Mouse (Mus musculus): ENCODE data around the gene Fcgr1.
"Not testable (repeated sequence)": the region's sequence is repeated elsewhere in the genome, so short reads cannot be mapped to it uniquely, and the experiment has no call there.

Fcgr1 gene

GRCm38 (mm10) chr3:96247356-96248140, 46.2 kb downstream of the Fcgr1 start:
- DNase-seq = peak; percentile 38

- DNase-seq = not testable (repeated sequence)
These were observed 47.3 kb downstream of the Fcgr1 start, which contains the start of gene Hist2h3c1 for GRCm38 (mm10) chr3:96246427-96246856. Gene Hist2h3c1, plus strand, starts transcription at chr3:96246685.

DNA sequence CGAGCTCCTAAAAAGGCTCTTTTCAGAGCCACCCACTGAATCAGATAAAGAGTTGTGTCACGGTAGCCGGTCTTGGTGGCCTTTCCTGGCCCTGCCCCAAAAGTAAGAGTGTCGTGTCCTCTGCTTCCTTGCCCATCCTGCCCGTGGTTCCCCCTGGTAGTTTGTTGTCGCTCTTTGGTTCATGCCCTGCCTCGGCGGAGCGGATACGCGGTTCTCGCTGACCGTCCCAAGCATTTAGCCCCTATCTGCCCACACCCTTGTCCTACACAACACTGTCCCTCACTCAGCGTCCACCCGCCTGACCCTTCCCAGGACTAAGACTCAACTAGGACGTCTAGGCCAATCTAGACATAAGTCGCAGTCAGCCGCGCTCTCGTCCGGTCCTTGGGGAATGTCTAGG, 47.8 kb downstream of the Fcgr1 start:
- DNase-seq = not testable (repeated sequence)

DNA sequence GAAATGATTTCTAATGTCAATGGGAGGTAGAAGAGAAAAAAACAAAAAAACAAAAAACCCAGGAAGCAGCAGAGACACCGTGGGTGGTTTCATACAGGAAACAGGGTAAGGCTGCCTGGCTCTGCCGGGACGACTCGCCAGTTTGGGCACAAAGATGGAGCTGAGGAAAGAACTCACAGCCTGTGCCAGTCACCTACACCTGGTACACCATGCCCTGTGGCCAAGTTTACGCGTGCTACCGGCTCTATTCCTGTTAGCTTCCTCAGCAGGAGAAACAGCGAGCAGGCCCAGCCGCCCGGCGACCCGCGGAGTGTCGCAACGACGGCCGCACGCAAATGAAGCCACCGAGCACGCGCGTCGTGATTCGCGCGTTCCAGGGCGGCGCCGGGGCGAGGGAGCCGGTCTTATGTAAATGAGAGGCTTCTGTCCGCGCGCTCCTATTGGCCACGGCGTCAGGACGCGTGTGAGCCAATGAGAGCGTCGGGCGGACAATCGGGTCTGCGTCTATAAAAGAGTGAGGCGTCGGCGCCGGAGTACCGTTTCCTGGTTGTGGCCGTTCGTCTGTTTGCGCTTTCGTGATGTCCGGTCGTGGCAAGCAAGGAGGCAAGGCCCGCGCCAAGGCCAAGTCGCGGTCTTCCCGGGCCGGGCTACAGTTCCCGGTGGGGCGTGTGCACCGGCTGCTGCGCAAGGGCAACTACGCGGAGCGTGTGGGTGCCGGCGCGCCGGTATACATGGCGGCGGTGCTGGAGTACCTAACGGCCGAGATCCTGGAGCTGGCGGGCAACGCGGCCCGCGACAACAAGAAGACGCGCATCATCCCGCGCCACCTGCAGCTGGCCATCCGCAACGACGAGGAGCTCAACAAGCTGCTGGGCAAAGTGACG, 48.5 kb downstream of the Fcgr1 start, which contains the start of gene Hist2h2aa1:
Hist2h2aa1 (plus strand) TSS at position 495 of the 884 bp plus-strand sequence.
- DNase-seq = peak; percentile 83

DNA sequence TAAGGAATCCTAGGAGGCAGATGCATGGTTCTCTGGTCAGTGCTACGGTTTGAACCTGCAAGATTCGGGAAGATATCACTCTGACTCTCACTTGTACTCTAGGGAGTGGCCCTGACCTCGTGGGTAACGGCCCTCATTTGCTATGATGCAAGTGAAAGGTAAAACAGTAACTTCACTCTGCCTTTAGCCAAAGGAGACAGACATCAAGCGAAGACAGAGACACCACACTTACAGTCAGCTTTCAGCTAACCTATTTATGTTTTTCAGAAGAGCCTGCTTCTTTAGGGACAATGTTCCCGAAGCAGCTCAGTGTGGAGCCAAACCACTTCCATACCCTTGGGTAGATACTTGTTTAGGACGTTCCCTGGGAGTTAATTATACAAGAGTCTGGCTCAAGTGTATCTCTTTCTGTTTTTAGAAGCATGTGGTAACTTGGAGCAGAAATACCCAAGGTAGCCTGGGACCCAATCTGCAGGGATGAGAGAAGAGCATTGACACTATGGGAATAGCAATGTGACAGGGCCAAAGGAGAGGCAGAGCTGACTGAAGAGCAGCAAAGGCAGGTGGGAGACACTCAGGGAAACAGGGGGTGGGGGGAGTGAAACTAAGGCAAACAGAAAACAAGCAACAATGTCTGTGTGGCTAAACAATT, 49.7 kb downstream of the Fcgr1 start:
- peak; percentile 44 for DNase-seq

DNA sequence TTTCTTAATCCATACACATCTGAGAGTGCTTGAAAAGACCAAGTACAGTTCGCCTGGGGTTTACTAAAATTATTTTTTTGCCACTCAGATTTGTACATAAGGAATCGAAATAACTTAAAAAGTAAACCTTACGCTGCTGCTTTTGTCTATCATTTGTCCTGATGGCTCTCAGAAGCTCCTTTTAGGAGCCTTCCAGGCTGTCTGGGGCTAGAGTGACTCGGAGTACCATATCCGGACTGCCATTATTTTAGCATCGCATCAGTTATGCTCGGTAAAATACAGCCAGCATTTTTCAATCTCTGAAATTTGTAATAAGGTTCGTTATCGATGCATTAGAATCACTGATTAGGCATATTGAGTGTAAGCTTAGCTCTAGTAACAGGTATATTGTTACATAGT, 53.0 kb downstream of the Fcgr1 start:
- DNase-seq = no peak

DNA sequence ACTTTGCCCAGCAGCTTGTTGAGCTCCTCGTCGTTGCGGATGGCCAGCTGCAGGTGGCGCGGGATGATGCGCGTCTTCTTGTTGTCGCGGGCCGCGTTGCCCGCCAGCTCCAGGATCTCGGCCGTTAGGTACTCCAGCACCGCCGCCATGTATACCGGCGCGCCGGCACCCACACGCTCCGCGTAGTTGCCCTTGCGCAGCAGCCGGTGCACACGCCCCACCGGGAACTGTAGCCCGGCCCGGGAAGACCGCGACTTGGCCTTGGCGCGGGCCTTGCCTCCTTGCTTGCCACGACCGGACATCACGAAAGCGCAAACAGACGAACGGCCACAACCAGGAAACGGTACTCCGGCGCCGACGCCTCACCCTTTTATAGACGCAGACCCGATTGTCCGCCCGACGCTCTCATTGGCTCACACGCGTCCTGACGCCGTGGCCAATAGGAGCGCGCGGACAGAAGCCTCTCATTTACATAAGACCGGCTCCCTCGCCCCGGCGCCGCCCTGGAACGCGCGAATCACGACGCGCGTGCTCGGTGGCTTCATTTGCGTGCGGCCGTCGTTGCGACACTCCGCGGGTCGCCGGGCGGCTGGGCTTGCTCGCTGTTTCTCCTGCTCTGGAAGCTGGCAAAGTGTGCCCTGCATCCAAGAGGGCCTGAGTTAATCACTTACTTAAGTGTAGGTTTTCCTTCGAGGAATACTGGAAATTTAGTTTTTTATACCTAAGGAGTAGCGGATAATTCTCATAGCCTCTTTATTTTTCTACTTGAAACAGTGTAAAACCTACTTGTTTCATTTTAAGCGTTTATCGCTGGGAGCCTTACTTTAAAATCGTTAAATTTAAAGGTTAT, 53.6 kb downstream of the Fcgr1 start, which contains the start of gene Hist2h2aa2:
Hist2h2aa2 (minus strand) TSS at position 328 of the 850 bp plus-strand sequence.
- DNase-seq = peak; percentile 81

GRCm38 (mm10) chr3:96238954-96239793, 54.6 kb downstream of the Fcgr1 start, which contains the start of gene Hist2h3c2:
Gene Hist2h3c2, minus strand, starts transcription at chr3:96239127.
- not testable (repeated sequence) for DNase-seq

GRCm38 (mm10) chr3:96237904-96238511, 55.8 kb downstream of the Fcgr1 start:
- peak; percentile 40 for DNase-seq

DNA sequence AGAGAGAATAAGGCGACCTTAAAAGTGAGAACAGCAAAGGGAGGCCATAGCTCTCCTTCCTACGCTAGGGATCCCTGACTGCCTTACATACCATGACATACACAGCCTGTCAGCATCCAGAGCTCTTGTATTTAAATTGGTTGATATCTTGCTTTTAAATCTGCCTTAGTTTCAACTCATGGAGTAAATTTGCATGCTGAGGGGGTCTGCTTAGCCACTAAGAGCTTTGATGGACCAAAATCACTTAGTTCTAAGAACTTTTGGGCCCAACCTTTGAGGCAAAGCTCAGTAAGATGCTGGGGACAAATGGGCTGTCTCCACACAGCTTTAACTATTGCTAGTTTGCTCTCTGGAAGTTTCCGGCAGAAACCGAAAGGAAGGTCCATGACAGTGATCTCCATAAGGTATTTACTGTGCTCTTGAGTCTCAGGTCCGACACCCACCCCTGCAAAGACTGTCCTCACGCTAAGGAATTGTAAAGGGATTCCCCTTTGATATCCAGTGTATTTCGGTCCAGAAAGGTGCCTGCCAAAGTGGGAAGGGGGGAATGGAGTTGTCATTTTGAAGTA, 56.4 kb downstream of the Fcgr1 start:
- DNase-seq = peak; percentile 33

DNA sequence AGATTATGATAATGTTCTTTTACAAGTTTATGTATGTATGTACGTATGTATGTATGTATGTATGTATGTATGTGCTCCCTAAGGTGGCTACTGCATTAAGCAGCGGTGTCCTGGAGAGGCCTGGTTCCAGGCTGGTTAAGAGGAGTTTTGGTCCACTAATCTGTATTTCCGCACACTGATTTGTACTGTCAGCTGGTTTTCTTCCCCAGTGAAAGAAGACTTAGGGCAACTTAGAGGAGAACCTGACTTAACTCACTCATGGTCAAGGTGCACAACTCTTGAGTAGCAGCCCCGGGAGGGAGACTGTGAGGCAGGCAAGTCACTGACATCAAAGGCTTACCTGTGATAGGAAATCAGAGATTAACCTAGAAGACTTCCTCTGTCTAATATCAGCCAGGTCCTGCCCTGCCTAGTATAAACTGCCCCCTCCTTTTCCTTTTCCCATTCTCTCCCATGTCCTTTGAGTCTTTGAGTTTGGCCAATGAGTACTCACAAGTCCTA, 56.9 kb downstream of the Fcgr1 start:
- no peak for DNase-seq

DNA sequence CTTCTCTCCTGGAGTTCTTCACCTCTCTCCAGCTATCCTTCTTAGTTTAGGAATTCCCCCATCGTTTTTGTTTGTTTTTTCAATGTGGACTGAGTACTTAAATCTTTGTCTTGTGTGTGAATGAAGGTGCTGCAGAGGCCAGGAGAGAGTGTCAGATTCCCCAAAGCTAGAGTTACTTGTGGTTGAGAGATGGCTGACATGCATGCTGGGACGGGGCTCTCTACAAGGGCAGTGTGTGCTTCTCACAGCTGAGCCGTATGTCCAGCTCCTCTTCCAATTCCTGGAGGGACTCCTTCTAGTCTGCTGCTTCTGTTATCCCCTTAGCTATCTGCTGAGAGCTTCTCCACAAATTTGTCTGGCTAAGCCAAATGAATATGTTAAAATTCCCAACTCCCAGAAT, 57.9 kb downstream of the Fcgr1 start:
- no peak for DNase-seq

GRCm38 (mm10) chr3:96234914-96235313, 58.9 kb downstream of the Fcgr1 start:
- no peak for DNase-seq
